Mouse (Mus musculus): Measurements from ENCODE around the gene Fscn1. TPM values are rescaled to one million over a fixed set of nuclear protein-coding genes. Genes with fewer than 3 reads are reported as not detected.

Gene Fscn1
- polyA plus RNA-seq, 1 experiment from 2014 or later, result 329 TPM

GRCm38 (mm10) chr5:142926204-142926939 is 33.8 kb upstream of the Fscn1 start:
- H3K4me1 ChIP-seq, result peaks cover 71% of the 10 kb centered on the region
- no peaks in the 10 kb centered on the region for H3K36me3 ChIP-seq
- H3K4me3 ChIP-seq, result peak overlapping the region; percentile 46
- no peaks in the 10 kb centered on the region for H3K27me3 ChIP-seq (ENCODE audit: insufficient read depth, poor library complexity, severe bottlenecking)
- no peaks in the 10 kb centered on the region for H3K9me3 ChIP-seq
- WGBS, result 3% methylated on average over 13 of the region's 13 CpGs
- peak overlapping the region; percentile 95 for H3K27ac ChIP-seq
- peak; percentile 94 for DNase-seq (ENCODE audit: low spot score)

DNA sequence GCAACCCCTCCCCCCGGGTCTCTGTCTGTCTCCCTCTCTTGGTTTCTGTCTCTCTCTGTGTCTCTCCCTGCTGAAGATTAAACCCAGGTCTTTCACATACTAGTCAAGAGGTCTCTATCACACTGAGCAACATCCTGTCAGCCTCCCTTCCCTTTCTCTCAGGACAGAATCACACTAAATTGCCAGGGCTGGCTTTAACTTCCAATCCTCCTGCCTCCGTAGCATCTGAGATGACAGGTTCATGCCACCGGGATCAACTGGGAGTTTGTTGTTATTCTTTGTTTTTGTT is 33.3 kb upstream of the Fscn1 start:
- no peak for DNase-seq (ENCODE audit: low spot score)
- 22% methylated on average over 3 of the region's 3 CpGs for WGBS
- Histone ChIP-seq H3K4me1 (peaks cover 70% of the 10 kb centered on the region), H3K9me3 (no peaks in the 10 kb centered on the region), H3K4me3 (peak overlapping the region; percentile 46), H3K36me3 (no peaks in the 10 kb centered on the region), H3K27ac (peak overlapping the region; percentile 95), H3K27me3 (ENCODE audit: insufficient read depth, poor library complexity, severe bottlenecking) (no peaks in the 10 kb centered on the region)

DNA sequence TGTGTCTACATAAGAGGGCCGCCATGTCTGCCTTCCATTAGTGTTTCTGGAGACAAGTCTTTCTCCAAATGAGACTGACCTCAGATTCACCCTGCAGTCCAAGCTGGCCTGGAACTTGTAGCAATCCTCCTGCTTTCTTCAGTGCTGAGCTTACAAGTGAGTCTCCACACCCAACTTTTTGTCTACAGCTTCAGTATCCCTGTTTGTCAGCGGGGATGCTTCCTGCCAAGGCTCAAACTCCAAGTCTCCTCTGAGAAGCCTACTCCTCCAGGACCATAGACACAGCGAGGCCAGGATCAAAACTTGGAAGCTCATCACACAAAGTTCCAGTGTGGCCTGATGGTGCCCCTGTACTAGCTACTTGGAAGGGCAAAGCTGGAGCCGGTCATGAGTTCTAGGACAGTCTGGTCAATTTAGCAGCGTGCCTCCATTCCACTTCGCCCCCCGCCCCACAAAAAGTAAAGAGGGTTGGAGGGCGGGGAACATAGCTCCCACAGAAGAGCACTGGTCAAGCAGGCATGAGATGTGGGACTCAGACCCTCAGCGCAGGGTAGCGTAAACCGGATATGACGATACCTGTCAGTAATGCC is 32.7 kb upstream of the Fscn1 start:
- peaks cover 70% of the 10 kb centered on the region for H3K4me1 ChIP-seq
- H3K27ac ChIP-seq, result peak overlapping the region; percentile 95

DNA sequence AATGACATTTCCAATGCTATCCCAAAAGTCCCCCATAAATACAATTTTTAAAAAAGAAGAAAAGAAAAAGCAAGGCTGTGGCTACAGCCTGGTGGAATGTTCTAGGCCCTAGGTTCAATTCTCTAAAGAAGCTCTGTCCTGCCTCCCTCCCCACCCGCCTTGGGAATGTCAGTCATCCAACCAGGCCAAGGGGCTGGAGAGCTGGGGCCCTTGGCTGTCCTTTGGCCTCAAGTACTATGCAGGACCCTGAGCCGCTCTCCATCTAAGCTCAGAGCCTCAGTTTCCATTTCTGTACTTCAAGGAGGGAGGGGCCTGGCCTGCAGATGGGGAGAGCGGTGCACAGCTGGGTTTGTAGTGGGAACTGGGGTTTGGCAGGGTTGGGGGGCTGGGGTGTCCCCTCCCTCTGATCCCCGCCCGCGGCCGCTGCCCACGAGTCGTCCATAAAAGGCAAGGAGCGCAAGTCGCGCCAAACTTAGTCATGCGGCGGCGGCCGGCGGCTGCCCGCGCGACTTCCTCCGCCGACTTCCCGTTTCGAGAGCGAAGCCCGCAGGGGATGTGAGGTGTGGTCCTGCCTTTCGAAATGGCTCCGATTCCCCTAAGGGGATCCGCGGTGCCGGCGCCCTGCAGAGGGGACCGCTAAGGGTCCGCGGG is 31.3 kb upstream of the Fscn1 start:
- Histone ChIP-seq H3K4me3 (peak overlapping the region; percentile 71), H3K27me3 (ENCODE audit: insufficient read depth, poor library complexity, severe bottlenecking) (no peaks in the 10 kb centered on the region), H3K4me1 (peaks cover 67% of the 10 kb centered on the region), H3K36me3 (no peaks in the 10 kb centered on the region), H3K27ac (peak overlapping the region; percentile 98), H3K9me3 (no peaks in the 10 kb centered on the region)
- 1% methylated on average over 35 of the region's 35 CpGs for WGBS
- peak; percentile 93 for DNase-seq (ENCODE audit: low spot score)

More for the DNA sequence above, 32.7 kb upstream of the Fscn1 start:
- Histone ChIP-seq H3K36me3 (no peaks in the 10 kb centered on the region), H3K27me3 (ENCODE audit: insufficient read depth, poor library complexity, severe bottlenecking) (no peaks in the 10 kb centered on the region), H3K9me3 (no peaks in the 10 kb centered on the region), H3K4me3 (peak overlapping the region; percentile 46; the same call in 1 of the 2 replicates)
- no peak for DNase-seq (ENCODE audit: low spot score)
- 88% methylated on average over 12 of the region's 12 CpGs for WGBS

DNA sequence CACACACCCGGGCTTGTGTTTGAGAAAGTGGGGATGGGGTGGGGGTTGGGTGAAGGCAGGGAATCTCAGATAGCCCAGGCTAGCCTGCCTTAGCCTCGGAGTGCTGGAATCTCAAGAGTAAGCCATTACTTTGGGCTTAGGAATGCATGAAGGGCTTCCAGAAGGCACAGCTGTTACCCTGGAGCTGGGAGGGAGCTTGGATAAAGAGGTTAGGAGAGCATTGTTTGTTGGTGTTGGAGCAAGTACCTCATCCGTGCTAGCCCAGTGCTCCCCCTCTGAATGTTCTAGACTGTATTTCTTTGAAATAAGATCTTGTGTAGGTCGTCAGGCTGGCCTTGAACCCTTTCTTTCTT is 30.8 kb upstream of the Fscn1 start:
- DNase-seq (ENCODE audit: low spot score), result no peak
- WGBS, result 13% methylated on average over 4 of the region's 4 CpGs
- no peaks in the 10 kb centered on the region for H3K36me3 ChIP-seq
- H3K27ac ChIP-seq, result peak overlapping the region; percentile 98
- H3K27me3 ChIP-seq (ENCODE audit: insufficient read depth, poor library complexity, severe bottlenecking), result no peaks in the 10 kb centered on the region
- H3K4me3 ChIP-seq, result peak overlapping the region; percentile 71
- H3K9me3 ChIP-seq, result no peaks in the 10 kb centered on the region
- H3K4me1 ChIP-seq, result peaks cover 64% of the 10 kb centered on the region

- Histone ChIP-seq H3K36me3 (no peaks in the 10 kb centered on the region), H3K27ac (peak overlapping the region; percentile 74), H3K4me3 (no peak overlapping the region), H3K4me1 (peaks cover 57% of the 10 kb centered on the region), H3K9me3 (no peaks in the 10 kb centered on the region), H3K27me3 (ENCODE audit: insufficient read depth, poor library complexity, severe bottlenecking) (no peaks in the 10 kb centered on the region)
- no peak for DNase-seq (ENCODE audit: low spot score)
- WGBS, result 78% methylated on average over 9 of the region's 9 CpGs
Observed at GRCm38 (mm10) chr5:142931241-142931745, 28.9 kb upstream of the Fscn1 start.

DNA sequence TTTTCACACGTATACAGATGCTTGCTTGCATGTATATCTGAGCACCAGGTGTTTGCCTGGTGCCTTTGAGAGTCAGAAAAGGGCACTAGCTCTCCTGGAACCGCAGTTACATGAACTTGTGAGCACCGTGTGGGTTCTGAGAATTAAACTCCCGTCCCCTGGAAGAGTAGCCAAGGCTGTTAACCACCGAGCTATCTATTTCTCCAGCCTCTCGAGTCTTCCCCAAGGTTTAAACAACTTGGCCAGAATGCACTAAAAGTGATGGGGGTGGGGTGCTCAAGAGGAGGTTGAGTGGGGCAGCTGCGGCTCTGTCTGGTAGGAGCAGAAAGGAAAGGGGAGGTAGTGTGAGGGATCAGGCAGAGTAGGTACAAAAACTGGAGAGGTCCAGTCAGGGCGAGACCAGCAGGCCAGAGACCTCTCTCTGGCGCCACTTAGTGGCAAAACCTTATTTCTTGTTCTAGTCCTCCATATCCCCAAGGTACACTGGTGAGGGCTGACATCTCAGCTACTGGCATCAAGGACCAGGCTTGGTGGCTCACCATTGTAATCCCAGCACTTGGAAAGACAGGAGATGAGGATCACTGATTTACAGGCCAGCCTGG is 28.0 kb upstream of the Fscn1 start:
- Histone ChIP-seq H3K4me1 (peaks cover 52% of the 10 kb centered on the region), H3K36me3 (no peaks in the 10 kb centered on the region), H3K27ac (peak overlapping the region; percentile 74), H3K9me3 (no peaks in the 10 kb centered on the region), H3K4me3 (0 out of 2 replicates have a peak overlapping the region, but pooled peaks have one; percentile 18), H3K27me3 (ENCODE audit: insufficient read depth, poor library complexity, severe bottlenecking) (no peaks in the 10 kb centered on the region)
- WGBS, result 19% methylated on average over 9 of the region's 9 CpGs
- DNase-seq (ENCODE audit: low spot score), result peak; percentile 87

- H3K9me3 ChIP-seq, result no peaks in the 10 kb centered on the region
- no peaks in the 10 kb centered on the region for H3K36me3 ChIP-seq
- peaks cover 46% of the 10 kb centered on the region for H3K4me1 ChIP-seq
- WGBS, result 80% methylated on average over 8 of the region's 8 CpGs
- no peak for DNase-seq (ENCODE audit: low spot score)
- no peak overlapping the region for H3K27ac ChIP-seq
- H3K27me3 ChIP-seq (ENCODE audit: insufficient read depth, poor library complexity, severe bottlenecking), result no peaks in the 10 kb centered on the region
- no peak overlapping the region for H3K4me3 ChIP-seq
Observed at GRCm38 (mm10) chr5:142932731-142933130, 27.4 kb upstream of the Fscn1 start.

- peaks cover 33% of the 10 kb centered on the region for H3K4me1 ChIP-seq
- no peaks in the 10 kb centered on the region for H3K27me3 ChIP-seq (ENCODE audit: insufficient read depth, poor library complexity, severe bottlenecking)
- 18% methylated on average over 13 of the region's 13 CpGs for WGBS
- peak overlapping the region; percentile 51 for H3K4me3 ChIP-seq
- H3K36me3 ChIP-seq, result no peaks in the 10 kb centered on the region
- no peaks in the 10 kb centered on the region for H3K9me3 ChIP-seq
- peak overlapping the region; percentile 85 for H3K27ac ChIP-seq
- DNase-seq (ENCODE audit: low spot score), result peak; percentile 95
Observed at GRCm38 (mm10) chr5:142935642-142936335, 24.4 kb upstream of the Fscn1 start.

DNA sequence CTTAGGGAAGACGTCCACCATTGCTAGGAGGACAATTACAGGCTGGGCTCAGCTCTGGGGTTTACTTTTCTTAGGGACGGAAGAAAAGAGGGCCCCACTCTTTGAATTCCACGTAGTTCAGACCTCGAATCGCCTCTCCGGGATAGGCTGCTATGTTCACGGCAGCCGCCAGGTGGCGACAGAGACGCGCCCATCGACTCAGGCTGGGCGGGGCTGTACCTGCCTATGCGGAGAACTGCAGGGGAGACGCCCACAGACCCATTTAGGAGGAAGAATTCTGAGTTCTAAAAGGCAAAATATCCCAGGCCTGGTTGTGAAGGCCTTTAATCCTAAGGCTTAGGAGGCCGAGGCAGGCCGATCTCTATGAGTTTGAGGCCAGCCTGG is 23.8 kb upstream of the Fscn1 start:
- Histone ChIP-seq H3K4me3 (peak overlapping the region; percentile 51), H3K4me1 (peaks cover 28% of the 10 kb centered on the region), H3K27ac (peak overlapping the region; percentile 85), H3K36me3 (no peaks in the 10 kb centered on the region), H3K9me3 (no peaks in the 10 kb centered on the region), H3K27me3 (ENCODE audit: insufficient read depth, poor library complexity, severe bottlenecking) (no peaks in the 10 kb centered on the region)
- 3% methylated on average over 17 of the region's 17 CpGs for WGBS
- DNase-seq (ENCODE audit: low spot score), result peak; percentile 92

- Histone ChIP-seq H3K27ac (peak overlapping the region; percentile 33; the same call in 1 of the 2 replicates), H3K9me3 (no peaks in the 10 kb centered on the region), H3K27me3 (ENCODE audit: insufficient read depth, poor library complexity, severe bottlenecking) (no peaks in the 10 kb centered on the region), H3K4me3 (no peak overlapping the region), H3K4me1 (peaks cover 16% of the 10 kb centered on the region), H3K36me3 (no peaks in the 10 kb centered on the region)
- 30% methylated on average over 19 of the region's 19 CpGs for WGBS
- DNase-seq (ENCODE audit: low spot score), result no peak
Observed at GRCm38 (mm10) chr5:142937956-142938727, 22.0 kb upstream of the Fscn1 start.

DNA sequence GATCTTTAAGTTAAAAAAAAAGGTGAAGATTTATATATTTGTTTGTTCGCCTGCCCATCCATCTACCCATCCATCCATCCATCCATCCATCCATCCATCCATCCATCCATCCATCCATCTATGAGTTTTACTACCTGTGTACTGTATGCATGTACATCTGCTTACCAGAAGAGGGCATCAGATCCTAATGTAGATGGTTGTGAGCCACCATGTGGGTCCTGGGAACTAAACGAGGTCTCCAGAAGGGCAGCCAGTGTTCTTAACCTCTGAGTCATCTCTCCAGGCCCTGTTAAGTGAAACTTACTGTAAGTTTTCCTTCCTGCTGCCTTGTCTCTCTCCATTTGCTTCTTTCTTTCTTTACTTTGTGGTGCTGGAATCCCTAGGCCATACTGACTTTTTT is 19.8 kb upstream of the Fscn1 start:
- 71% methylated on average over 2 of the region's 2 CpGs for WGBS
- Histone ChIP-seq H3K4me1 (peaks cover 19% of the 10 kb centered on the region), H3K27ac (no peak overlapping the region), H3K27me3 (ENCODE audit: insufficient read depth, poor library complexity, severe bottlenecking) (no peaks in the 10 kb centered on the region), H3K4me3 (no peak overlapping the region), H3K9me3 (no peaks in the 10 kb centered on the region), H3K36me3 (no peaks in the 10 kb centered on the region)
- no peak for DNase-seq (ENCODE audit: low spot score)
